Mouse (Mus musculus) heart, adult 9 months (tissue): ENCODE results near the gene Spdye4b.

ENCODE experiments used
- DNase-seq, 2 experiments: peaks; one replicate each; pipeline ENCODE4 v3.0.0; 2022; ENCODE audit warnings: low spot score in 2 of 2

Spdye4b gene

GRCm38 (mm10) chr5:143213832-143214231 is 33.0 kb downstream of the Spdye4b start:
- DNase-seq: no peak

- no peak for DNase-seq
These were observed 40.2 kb downstream of the Spdye4b start for GRCm38 (mm10) chr5:143220996-143221395.

- no peak for DNase-seq
These were observed 41.5 kb downstream of the Spdye4b start for GRCm38 (mm10) chr5:143222287-143222686.

- DNase-seq: no peak
These were observed 46.0 kb downstream of the Spdye4b start, which contains the start of gene Spdye4a for GRCm38 (mm10) chr5:143226790-143227189. Spdye4a (minus strand) TSS chr5:143226890.

DNA sequence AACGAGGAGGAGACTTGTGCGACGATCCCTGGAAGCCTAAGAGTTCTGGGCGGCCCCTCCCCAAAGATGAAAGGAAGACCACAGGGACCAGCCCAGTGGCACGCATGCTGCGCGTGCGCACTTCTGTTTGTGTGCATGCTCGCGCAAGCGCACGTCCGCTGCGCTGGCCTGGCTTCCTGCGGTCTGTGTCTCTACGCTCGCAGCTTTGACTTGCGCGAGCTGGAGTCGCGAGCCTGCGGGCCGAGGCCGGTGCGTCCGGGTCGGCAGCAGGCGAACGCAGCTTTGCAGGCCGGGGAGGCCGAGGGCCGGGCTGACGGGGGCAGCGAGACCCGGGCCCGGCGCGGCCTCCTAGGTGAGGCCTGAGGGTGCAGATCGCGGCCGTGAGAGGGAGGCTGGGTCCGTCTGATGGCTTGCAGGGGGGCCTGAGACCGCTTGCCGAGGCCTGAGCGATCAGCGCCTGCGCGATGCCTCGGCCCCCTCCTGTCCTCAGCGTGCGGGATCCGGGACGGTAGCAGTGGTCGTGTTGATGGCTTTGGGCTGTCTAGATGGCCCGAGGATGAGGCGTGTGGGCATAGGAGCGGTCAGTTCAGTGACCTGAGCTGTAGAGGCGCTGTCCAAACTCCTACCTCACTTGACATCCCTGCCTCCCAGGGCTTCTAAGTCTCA is 54.3 kb downstream of the Spdye4b start, which contains the start of gene Zfp12:
Gene Zfp12, plus strand, starts transcription at position 136 of the 666 bp plus-strand sequence.
- peak; percentile 96 for DNase-seq

GRCm38 (mm10) chr5:143236036-143236435 is 55.2 kb downstream of the Spdye4b start:
- no peak for DNase-seq

DNA sequence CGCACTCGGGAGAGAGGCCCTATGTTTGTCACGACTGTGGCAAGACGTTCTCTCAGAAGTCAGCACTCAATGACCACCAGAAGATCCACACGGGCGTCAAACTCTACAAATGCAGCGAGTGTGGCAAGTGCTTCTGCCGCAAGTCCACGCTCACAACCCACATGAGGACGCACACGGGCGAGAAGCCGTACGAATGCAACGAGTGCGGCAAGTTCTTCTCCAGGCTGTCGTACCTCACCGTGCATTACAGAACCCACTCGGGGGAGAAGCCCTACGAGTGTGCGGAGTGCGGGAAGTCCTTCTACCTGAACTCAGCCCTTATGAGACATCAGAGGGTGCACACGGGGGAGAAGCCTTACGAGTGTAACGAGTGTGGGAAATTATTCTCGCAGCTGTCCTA is 64.1 kb downstream of the Spdye4b start:
- DNase-seq: no peak

DNA sequence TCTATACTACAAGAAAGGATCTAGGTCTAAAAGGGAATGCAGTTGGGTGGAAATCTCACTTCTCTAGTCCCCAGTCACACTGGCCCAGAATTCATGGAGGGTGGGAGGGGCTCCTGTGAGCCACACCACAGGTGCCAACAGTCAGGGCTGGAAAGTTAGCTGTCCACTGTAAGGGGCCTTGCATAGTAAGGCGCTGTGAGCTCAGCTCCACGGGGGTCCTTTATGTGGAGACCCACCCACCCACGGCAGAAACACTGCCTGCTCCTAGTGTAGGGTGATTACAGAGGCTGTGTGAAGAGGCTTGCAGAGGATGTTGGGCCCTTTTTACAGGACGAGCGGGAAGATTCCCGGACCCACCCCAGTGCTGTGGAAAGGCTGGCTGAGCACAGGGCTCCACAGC is 71.2 kb downstream of the Spdye4b start:
- DNase-seq: no peak

DNA sequence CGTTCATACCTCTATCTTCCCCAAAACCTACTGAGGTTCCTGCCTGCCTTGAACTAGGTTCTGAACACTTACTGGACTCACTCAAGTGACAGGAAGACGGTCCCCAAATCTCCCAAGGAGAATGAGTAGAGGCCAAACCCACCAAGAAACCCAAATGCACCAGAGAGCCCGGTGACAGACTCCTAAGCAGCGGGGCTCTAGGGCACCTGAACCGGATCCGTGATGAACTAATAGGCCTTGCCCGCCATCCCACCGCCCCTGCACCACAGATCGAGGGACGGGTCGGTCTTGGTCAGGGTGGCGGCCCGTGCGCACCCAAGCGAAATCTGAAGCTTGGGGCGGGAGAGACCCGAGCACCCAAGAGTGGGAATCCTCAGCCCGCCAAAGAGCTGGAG is 72.0 kb downstream of the Spdye4b start:
- DNase-seq: no peak

DNA sequence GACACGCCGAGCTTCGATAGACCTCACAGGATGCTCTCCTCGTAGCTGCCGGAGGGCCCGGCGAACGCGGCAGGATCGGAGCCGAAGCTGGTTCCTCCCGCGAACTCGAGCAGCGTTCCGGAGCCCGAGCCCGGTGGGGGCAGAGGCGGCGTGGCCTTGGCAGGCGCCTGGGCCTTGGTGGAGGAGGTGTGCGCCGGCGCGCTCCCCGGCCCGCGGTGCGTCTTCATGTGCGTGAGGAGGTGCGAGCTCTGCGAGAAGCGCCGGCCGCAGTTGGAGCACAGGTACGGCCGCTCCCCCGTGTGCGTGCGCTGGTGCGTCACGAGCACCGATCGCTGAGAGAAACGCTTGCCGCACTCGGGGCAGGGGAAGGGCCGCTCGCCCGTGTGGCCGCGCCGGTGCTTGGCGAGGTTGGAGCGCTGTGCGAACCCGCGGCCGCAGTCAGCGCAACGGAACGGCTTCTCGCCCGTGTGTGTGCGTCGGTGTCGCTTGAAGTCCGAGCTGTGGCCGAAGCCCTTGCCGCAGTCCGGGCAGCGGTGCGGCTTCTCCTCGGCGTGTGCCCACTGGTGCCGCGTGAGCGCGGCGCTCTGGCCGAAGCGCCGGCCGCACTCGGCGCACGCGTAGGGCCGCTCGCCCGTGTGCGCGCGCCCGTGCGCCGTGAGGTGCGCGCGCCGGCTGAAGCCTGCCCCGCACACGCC is 72.5 kb downstream of the Spdye4b start:
- no peak for DNase-seq

- no peak for DNase-seq
These were observed 73.2 kb downstream of the Spdye4b start for GRCm38 (mm10) chr5:143253881-143254486.
